Mouse (Mus musculus) heart, adult 11 months (tissue): ENCODE results near the gene Exosc5.

Experiments
- DNase-seq: peaks from one replicate; pipeline ENCODE4 v3.0.0; 2022

Exosc5 gene

GRCm38 (mm10) chr7:25680514-25681258 is 21.7 kb downstream of the Exosc5 start, which contains the start of gene B9d2:
Gene B9d2, plus strand, starts transcription at chr7:25680780.
- peak; percentile 100 for DNase-seq

DNA sequence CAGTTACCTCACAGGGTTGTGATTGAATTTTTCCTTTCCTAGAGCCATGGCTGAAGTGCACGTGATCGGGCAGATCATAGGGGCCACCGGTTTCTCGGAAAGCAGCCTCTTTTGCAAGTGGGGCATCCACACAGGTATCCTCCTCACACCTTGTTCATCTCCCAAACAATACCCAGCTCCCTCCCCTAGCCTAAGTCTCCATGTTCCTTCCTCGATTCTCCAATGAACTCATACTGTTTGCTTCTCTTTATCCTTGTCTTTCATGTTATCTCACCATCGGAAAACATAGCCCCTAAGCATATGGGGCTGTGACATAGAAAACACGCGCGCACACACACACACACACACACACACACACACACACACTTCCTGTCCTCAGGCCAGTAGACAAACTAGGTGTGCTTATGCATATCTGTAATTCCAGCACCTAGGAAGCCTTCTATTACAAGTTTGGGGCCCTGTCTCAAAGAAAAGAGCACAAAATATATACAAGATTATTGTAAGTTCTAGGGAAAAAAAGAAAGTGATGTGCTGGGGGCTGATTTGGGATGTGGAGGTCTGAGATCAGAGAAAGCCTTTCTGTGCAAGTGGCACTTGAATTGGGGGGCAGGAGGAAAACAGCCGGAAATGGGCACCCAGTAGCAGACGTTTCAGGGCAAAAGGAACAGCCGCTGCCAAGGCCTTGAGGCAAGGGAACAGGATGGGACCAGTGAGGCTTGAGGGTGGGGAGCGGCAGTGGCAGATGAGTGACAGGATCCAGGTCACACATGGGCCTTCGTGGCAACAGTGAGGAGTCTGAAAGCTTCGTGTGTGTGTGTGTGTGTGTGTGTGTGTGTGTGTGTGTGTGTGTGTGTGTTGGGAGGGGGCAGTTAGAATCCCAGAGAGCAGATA is 22.6 kb downstream of the Exosc5 start:
- peak; percentile 91 for DNase-seq

GRCm38 (mm10) chr7:25683474-25684180 is 24.7 kb downstream of the Exosc5 start:
- DNase-seq: peak; percentile 97

DNA sequence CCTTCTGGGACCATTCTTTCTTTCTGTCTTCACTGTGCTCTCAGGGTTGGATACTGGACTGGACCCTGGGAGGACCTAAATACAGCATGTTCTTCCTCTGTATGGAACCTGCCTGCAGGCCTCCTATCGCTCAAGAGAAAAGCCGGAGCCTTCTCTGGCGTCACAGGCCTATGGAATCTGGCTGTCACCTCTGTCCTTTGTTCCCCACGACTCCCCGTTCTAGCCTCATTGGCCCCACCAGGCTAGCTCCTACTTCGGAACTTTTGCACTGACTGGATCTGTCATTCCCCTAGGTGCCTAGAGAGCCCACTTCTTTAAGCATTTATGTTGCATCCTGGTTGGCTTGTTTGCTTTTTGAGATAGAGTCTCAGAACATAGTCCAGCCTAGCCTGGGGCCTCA is 25.7 kb downstream of the Exosc5 start:
- DNase-seq: peak; percentile 87

GRCm38 (mm10) chr7:25685926-25686470 is 27.0 kb downstream of the Exosc5 start:
- DNase-seq: peak; percentile 95

DNA sequence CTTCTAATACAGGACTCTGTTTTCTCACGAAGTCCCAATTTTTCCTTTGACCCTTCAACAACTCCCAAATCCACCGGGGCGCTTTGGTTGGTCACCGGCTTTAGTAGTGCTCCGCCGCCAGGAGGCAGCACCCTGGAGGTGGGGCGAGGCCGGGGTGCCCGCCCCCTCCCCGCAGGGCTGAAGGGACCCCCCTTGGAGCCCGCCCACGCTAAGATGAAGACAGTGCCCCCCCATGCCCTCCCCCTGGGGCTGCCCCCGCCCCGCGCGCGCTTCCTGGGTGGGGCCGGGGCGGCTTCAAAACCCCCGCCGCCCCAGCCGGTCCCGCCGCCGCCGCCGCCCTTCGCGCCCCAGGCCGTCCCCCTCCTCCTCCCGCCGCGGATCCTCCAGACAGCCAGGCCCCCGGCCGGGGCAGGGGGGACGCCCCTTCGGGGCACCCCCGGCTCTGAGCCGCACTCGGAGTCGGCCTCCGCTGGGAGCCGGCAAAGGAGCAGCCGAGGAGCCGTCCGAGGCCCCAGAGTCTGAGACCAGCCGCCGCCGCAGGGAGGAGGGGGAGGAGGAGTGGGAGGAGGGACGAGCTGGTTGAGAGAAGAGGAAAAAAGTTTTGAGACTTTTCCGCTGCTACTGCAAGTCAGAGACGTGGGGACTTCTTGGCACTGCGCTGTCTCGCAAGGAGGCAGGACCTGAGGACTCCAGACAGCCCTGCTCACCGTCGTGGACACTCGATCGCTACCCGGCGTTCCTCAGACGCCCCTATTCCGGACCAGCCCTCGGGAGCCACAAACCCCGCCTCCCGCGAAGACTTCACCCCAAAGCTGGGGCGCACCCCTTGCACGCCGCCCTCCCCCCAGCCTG is 27.9 kb downstream of the Exosc5 start, which contains the start of gene Tgfb1:
TSS of gene Tgfb1 (plus strand) at position 323 of the 852 bp plus-strand sequence.
- DNase-seq: peak; percentile 99

GRCm38 (mm10) chr7:25687811-25688401 is 28.9 kb downstream of the Exosc5 start:
- DNase-seq: peak; percentile 98

GRCm38 (mm10) chr7:25688810-25689586 is 30.0 kb downstream of the Exosc5 start:
- peak; percentile 99 for DNase-seq

DNA sequence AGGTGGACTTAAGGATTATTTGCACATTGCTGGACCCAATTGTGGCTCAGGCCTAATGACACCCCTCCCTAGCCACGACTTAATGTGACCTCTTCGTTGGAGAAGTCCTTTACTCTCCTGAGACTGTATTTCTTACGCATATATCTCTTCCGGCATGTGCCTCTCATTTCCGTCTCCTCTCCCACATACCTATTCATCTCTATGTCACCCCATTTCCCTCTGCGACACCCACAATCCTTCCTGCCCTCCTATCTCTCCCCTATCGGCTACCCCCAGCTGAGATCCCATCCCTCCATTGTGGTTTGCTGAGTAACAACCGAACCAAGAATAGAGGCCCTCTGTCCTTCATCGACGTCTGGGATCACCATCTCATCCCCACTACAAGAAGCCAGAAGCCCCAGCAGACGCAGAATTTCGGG is 30.6 kb downstream of the Exosc5 start:
- peak; percentile 93 for DNase-seq

DNA sequence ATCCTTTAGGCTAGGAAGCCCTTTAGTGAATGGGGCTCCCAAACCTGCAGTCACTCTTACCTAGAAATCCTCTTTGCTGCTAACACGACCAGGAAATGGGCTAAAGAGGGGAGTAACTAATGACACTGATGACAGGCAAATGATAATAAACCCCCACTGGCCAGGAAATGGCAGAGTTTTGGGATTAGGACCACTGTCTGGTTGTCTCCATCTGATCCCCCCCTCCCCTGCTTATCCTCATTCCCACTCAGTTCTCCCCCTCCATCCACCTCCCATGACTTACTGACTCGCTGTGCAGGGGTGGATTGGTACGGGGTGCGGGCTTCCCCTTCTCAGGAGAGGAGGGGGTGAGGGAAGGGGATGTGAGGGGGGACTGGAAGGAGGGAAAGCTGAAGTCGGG is 31.1 kb downstream of the Exosc5 start:
- peak; percentile 93 for DNase-seq

GRCm38 (mm10) chr7:25694104-25694503 is 35.1 kb downstream of the Exosc5 start:
- no peak for DNase-seq

- DNase-seq: peak; percentile 86
Observed at GRCm38 (mm10) chr7:25699851-25700250, 40.9 kb downstream of the Exosc5 start.

GRCm38 (mm10) chr7:25700732-25701131 is 41.8 kb downstream of the Exosc5 start:
- peak; percentile 84 for DNase-seq

GRCm38 (mm10) chr7:25702350-25702749 is 43.4 kb downstream of the Exosc5 start:
- DNase-seq: no peak

DNA sequence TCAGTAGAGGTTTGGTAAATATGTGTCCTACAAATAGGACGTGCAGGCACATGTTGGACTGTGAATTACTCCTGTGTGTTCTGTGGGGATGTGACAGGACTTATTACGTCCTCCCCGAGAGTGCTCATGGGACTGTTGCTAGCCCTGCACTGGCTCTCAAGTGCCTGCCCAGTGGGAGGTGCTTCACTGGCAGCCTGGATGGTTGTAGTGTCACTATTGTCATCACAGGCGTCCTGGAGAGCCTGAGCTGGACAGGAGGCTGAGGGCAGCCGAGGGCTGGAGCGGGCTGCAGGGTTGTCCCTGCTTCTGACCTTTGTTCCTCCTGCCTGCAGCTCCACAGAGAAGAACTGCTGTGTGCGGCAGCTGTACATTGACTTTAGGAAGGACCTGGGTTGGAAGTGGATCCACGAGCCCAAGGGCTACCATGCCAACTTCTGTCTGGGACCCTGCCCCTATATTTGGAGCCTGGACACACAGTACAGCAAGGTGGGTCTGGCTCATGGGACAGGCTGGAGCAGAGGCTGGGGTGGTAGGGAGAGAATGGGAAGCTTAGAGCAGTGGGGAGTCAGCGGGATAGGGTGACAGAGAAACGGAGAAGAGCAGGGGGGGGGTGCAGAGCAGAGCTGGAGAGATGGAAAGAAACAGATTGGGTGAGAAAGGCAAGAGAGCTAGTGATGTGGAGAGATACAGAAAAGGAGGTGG is 45.0 kb downstream of the Exosc5 start:
- DNase-seq: peak; percentile 97

DNA sequence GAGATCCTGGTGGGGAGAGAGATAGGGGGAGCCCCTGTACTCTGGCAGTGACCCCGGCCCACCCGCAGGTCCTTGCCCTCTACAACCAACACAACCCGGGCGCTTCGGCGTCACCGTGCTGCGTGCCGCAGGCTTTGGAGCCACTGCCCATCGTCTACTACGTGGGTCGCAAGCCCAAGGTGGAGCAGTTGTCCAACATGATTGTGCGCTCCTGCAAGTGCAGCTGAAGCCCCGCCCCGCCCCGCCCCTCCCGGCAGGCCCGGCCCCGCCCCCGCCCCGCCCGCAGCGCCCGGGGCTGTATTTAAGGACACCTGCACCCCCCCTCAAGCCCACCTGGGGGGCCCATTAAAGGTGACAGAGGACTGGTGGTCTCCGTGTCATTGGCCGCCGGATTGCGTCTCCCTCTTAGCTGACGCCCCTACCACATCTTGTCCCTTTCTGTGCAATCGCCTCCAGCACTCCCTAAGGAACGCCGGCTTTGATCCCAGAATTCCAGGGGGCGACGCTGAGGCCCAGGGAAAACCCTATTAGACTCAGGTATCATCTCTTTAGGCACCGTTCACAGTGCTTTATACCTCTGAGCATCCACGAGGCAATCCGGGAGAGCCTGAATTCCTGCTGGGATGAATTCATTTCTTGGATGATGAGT is 45.9 kb downstream of the Exosc5 start:
- peak; percentile 91 for DNase-seq

GRCm38 (mm10) chr7:25705801-25706251 is 46.9 kb downstream of the Exosc5 start:
- DNase-seq: peak; percentile 98

- DNase-seq: peak; percentile 97
Observed at GRCm38 (mm10) chr7:25706578-25707170, 47.7 kb downstream of the Exosc5 start.
